Mouse (Mus musculus): ENCODE measurements around the gene Mfsd14a. TPM values are rescaled to one million over a fixed set of nuclear protein-coding genes. Genes with fewer than 3 reads are reported as not detected.
A peak's percentile ranks its signal among the peaks of the same experiment; 100 is the strongest.
"Not testable (repeated sequence)": the region's sequence is repeated elsewhere in the genome, so short reads cannot be mapped to it uniquely, and the experiment has no call there.

Gene Mfsd14a
- total RNA-seq (2022) = 10 to 100 TPM; 55.4 to 62.1 (median 59.8) TPM

DNA sequence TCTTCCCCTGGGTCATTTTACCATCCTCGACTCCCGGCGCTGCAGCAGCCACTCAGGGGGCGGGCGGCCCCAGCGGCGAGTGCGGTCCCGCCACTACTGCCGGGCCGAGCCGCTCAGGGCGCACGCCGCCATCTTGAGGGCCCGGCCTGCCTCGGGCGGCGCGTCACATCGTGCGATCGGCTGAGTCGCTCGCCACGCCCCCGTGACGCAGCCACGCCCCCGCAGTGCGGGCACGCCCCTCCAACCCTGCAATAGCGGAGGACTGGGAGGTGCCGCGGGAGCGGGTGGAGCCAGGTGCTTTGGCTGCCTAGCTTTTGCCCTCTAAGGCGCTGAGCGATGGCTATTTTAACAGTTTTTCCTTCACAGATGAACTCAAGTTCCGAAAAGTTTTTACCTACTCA is at the start of gene Mfsd14a:
TSS of gene Mfsd14a (minus strand) at position 215 of the 401 bp plus-strand sequence.
- DNase-seq (ENCODE audit: low spot score in 2 of 2) = peak; percentile 95 to 96

DNA sequence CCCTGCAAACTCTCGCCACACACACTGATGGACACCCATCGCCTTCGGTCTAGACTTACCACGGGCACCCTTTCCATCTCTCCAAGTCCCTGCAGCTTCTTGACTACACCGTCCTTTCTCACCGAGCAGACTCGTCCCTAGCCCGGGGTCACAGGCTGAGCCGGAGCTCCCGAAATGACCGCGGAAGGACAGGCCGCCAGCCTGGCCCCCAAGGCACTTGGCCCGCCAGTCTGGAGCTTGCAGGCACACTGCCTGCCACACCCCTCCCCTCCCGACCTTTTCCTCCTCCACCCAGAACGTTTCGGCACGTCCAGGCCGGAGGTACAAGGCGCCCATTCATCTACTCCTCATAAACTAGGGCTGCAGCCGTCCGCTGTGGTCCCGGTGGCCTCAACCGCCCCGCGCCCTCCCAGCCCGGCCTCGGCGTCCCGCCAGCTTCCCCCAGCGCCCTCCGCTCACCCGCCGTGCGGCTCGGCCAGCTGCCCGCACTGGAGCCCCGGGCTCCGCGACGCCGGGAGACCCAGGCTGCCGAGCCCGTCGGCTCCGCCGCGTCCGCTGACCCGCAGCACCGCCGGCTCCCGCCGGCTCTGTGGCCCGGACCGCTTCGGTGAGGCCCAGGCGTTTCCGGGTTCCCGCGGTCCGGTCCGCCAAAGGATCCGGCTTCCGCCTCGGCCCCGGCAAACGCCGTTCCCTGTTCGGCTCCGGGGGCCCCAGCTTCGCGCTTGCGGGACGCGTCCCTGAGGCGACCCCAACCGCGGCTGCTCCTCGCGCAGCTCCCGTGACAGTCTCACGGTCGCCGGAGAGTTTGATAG is 49.4 kb upstream of the Mfsd14a start:
- peak; percentile 46 to 73 for DNase-seq (ENCODE audit: low spot score in 2 of 2)

DNA sequence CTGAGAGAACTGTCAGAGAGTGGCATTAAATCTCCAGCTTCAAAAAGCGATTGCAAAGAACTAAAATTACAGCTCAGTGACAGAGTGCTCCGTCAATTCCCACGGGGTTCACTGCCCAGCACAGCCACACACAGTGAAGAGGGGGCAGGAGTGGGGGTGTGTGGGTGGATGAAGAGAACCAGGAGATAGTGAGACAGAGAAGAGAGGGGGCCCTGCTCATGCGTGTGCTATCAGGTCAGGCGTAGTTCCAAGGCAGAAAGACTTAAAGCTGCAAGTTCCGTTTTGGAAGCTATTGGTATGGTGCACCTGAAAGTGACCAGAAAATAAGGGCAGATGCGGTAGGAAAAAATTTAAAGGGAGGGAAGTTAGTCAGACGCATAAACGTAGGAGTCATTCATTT is 48.5 kb upstream of the Mfsd14a start:
- no peak for DNase-seq (ENCODE audit: low spot score in 2 of 2)

DNA sequence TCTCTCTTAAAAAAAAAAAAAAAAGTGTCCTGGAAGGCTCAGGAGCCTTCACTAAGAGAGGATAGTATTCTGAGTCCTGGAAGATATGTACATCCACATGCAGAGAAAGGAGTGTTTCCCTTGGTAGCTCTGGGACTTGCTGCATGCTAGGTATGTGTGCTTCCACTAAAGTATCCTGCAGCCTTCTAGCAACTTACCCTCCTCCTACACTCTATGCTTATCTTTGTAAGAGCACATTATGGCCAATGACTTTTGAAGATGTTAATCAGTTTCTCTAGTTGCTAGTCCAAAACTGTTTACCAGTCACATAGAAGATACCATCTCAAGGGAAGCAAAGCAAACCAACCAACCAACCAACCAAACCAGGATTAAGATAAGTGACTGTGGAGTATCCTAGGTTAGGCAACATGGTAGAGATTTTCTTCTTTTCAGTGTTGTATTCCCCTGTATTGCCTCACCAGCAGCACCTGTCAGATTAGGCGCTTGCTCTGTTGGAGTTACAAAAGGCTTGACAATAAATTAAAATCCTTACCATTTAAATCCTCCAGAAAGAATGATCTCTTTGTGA is 43.2 kb upstream of the Mfsd14a start:
- no peak for DNase-seq (ENCODE audit: low spot score in 2 of 2)

DNA sequence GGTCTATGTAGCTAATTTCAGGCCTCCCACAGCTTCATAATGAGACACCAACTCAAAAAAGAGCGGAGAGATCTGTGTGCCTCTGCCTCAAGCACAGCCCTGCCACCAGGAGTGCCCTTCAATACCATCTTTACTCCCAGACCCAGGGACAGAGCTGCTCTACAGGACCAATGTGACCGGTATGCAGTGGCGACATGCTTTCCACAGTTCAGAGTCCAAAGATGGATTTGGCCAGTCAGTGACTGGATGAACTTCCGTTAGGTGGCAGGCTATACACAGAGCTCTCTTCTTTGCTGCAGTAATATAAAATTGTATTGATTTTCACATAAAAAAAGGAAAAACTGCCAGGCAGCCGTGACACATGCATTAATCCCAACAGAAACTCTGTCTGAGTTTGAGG is 41.4 kb upstream of the Mfsd14a start:
- DNase-seq (ENCODE audit: low spot score in 2 of 2) = no peak

DNA sequence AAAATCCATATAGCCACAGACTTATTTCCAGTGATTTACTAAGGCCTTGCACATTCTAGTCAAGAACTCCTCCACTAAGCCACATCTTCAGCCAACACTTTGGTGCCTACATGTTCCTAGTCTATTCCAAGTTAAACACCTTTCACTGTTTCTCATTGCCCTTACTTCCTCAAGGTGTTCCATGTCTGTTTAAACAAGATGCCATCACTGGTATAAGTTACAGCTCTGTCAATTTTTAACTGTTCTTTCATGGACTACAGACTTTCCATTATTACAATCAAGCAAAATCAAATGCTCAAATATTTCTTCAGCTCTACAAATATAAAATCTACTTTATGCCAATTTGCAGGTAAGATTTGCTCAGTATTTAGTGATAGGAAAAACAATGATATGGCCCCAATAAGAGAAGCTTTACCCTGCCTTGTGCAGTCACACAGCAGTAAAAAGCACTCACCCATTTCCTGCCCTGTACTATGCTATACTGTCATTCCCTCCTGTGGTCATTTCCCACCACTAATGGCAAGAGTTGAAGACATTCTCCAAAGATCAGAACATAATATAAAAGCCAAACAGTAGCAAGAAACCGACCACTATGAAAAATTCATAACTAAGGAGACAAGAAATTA is 40.3 kb upstream of the Mfsd14a start:
- no peak for DNase-seq (ENCODE audit: low spot score in 2 of 2)

DNA sequence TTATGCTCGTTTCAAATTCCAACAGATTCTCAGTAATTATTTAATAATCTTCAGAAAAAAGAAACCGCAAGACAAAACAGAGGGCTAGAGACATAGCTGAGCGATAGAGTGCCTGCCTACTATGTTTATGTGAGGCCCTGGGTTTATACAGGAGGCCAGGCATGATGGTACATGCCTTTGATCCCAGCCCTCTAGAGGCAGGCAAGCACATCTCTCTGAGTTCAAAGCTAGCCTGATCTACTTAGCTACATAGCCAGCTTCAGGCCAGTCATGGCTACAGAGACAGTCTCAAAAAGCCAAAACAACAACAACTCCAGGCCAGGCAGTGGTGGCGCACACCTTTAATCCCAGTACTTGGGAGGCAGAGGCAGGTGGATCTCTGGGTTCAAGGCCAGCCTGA is 39.1 kb upstream of the Mfsd14a start:
- DNase-seq (ENCODE audit: low spot score in 2 of 2) = no peak

DNA sequence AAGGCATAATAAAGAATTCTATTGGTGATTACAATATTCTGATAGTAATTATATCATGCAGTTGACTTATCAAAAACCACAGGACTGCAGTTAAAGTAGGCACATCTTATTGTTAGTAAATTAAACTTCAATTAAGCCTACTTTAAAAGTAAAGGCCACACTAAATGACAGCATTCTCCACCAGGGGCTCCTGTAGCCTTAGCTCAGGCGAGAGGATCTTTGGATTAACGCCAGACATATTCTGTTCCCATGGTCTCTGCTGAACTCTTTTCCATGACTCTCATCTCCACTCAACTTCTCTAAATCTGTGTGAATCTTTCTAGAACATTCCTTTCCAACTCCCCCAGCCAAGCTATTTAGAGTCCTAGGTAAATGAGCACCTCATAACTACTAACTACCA is 36.3 kb upstream of the Mfsd14a start:
- no peak for DNase-seq (ENCODE audit: low spot score in 2 of 2)

DNA sequence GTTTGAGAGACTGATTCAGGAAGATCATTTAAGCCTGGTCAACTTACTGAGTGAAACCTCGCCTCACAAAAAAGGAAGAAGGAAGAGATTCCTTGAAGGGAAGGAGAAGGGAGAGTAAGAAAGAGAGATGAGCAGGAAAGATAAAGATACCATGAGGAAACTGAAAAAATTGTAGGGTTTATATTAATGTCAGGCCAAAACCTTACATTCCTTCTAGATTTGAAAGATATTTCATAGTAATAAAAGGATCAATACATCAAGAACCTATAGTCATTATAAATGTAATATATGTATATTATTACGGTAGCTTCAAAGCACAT is 33.1 kb upstream of the Mfsd14a start:
- no peak for DNase-seq (ENCODE audit: low spot score in 2 of 2)

DNA sequence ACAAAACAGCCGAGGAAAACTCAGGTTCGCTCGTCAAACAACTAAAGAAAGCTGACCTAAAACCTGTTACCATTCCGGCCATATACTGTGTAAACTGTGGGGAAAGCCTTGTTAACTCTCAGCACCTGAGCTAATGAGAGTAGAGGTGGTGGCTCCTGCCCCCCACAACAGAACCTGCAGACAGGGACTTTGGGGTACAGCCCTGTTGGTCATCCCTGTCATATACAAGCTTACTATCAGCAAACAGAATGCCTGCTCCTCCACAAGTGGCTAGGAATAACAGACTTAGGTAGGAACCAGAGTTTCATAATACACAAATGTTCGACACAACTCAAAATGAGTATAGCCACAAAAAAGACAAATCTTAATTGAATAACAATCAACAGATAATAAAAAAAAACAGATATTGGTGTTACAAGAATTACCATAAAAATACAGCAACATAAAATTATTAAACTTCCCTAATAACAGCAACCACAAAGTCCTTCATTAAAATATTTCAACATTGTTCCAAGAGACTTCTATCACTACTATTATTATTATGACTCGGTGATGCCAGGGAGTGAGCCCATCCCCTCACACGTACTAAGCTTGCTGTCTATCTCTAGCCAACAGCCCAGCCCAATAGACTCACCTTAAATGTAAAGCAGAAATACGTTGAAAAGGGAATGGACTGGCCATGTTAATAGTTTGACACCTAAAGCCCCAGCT is 32.6 kb upstream of the Mfsd14a start:
- DNase-seq (ENCODE audit: low spot score in 2 of 2) = no peak

DNA sequence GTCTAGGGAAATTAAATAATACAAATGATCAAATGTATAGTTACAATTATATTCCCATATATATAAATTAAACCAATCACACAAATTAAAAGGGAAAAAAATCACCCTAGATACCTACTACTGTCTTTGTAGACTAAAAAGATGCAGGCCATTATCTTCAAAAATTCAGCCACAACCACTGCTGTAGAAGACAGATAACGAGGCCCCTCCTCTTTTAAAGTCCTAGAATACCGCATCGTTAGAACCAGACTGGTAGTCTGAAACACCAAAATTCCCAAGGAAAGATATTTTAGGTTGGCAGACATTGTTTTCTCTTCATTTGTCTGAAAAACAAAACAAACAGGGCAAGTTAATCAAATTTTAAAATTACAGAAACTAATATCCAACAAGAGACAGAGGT is 31.8 kb upstream of the Mfsd14a start:
- no peak for DNase-seq (ENCODE audit: low spot score in 2 of 2)

DNA sequence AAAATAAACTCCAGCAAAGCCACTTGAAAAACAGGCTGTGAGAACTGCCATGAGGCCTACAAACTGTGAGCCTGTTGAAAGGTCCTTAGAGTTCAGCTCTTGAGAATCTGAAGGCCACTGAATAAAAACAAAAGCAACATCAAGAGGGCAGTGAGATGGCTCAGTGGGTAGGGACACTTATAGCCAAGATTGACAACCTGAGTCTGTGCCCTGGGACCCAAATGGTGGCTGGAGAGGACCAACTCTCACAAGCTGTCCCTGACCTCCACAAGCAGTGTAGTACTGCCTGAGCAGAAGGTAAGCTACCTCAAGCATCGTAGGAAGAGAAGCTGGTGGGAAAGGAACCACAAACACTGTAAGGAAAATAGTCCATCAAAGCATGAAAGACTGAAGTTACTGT is 18.7 kb upstream of the Mfsd14a start, which contains the start of gene Gm43191:
TSS of gene Gm43191 (minus strand) at position 101 of the 400 bp plus-strand sequence.
- DNase-seq (ENCODE audit: low spot score in 2 of 2) = no peak

DNA sequence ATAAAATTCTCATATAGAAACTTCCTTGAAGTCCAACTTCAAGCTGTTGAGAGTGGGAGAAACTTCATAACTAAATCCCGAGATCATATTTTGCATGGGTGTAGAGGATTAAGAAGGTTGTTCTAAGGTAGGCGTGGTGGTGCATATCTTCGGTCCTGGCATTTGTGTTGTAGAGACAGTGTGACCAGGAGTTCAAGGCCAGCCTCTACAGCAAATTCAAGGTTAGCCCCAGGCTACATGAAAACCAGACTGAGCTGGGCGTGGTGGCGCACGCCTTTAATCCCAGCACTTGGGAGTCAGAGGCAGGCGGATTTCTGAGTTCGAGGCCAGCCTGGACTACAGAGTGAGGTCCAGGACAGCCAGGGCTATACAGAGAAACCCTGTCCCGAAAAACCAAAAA is 1.8 kb upstream of the Mfsd14a start:
- DNase-seq (ENCODE audit: low spot score in 2 of 2) = not testable (repeated sequence)

DNA sequence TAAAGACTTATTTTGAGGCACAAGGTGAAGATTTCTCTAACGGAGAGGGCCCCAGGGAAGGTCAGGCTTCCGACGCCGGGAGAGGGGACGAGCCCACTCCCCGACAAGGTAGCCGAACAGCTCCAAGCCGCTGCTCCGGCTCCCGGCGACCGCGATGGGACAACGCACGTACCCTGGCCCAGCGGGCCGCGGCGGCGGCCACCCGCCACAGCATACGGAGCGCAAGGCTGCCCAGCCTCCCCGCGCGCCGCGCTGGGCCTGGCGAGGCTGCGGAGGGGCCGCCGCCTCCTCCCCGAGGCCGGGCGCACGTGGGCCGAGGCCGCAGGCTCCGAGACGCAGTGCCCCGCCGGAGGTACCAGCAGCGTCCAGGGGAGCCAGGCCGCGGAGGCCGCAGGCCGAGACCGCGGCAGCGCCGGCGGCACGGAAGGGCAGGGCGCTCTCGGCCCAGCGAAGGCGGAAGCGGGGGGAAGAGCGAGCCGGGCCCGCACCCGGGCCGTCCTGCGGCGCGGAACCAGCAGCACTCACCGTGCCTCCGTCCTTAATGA is 535 bp downstream of the Mfsd14a start:
- DNase-seq (ENCODE audit: low spot score in 2 of 2) = peak in 1 of 2 experiments; percentile 32

DNA sequence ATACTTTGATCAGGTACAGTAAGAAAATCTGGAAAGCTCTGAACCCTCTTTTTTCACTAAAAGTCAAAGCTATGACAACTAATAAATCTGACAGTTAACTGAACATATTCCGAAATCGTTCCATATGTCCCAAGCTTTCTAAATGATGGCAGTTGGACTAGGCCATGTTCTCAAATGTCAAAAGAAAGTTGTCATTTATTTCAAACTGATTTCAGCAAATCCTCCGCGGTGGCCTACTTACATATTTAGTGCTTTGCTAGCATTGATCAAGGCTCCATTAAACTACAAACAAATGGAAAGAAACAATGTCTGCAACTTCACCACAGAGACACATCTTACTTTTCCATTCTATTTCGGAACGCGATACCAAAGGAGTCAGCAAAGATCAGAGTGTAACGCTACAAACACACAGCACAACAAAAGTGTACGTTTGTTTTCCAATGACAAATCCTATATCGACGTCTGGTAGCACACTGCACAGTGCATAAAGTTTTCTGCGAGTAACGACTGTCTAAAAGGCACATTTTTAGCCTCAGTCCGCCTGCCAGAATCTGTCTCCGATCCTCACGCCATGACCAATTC is 1.1 kb downstream of the Mfsd14a start:
- no peak for DNase-seq (ENCODE audit: low spot score in 2 of 2)

DNA sequence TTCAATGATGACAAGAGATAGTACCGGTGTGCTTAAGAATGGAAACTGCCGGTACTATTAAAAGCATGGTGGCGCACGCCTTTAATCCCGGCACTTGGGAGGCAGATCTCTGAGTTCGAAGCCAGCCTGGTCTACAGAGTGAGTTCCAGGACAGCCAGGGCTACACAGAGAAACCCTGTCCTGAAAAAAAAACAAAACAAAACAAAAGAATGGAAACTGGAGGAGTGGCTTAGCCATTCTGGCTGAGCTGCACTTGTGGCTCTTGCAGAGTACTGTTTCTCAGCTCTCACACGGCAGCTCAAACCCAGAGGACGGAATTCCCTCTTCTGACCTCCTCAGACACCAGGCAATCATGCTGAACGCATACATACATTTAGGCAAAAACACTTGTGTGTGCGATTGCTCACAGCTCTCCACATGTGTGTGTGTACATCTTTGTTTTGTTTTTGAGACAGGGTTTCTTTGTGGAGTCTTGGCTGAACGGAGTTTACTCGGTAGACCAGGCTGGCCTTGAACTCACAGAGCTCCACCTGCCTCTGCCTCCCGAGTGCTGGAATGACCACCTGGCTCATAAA is 2.5 kb downstream of the Mfsd14a start:
- DNase-seq (ENCODE audit: low spot score in 2 of 2) = no peak

DNA sequence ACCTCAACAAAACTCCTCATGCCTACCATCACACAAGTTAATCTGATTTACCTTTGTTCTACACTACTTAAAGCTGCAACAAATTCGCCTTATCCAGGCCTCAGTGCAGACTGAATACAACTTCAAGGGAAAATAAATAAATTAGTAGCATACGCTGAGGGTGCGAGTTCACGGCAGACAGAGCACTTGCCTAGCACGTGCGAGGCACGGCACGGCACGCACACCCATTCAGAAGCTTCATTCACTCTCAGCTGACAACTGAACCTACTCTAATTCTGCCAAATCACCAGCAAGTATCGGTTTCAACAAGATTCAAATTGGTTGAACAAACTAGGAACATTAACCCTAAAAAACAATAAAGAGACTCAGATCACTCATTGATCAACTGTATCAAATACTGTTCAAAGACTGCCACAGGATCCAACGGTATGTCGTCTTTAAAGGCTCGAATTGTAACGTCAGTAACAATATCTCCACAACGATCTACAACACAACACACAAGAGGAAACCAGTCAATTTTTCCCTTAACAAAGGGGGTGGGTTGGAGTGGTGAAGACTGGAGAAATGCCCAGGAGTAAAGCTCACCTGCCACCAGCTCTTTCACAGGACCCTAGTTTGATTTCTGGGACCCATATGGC is 3.4 kb downstream of the Mfsd14a start:
- DNase-seq (ENCODE audit: low spot score in 2 of 2) = no peak

DNA sequence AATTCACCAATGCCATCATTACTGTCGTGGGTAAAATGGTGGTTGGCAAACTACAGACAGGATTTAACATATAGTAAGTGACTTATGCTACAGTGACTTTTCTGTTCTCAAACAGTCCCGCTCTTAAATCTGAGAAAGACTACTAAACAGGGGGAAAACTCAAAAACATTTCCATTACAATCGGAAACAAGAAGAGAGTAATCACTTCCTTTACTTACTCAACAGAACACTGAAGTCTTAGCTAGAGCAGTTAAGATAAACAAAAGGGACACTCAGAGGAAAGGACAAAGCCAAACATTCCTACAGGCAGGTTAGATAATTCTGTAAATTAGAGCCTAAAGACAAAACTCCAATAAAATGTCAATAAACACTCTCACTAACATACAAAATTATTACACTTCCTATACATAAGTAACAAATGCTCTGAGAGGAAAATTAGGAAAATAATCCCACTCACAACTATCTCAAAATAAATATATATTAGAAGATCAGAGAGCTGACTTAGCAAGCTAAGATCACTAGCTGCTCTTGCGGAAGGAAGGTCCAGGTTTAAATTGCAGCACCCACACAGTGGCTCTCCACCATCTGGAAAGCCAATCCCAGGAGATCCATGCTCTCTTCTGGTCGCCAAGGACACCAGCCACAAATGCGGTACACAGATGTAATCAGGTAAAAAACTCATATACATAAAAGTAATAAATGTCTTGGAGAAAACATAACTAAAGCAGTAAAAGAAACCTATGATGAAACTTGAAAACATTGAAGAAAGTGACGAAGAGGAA is 6.1 kb downstream of the Mfsd14a start:
- no peak for DNase-seq (ENCODE audit: low spot score in 2 of 2)

DNA sequence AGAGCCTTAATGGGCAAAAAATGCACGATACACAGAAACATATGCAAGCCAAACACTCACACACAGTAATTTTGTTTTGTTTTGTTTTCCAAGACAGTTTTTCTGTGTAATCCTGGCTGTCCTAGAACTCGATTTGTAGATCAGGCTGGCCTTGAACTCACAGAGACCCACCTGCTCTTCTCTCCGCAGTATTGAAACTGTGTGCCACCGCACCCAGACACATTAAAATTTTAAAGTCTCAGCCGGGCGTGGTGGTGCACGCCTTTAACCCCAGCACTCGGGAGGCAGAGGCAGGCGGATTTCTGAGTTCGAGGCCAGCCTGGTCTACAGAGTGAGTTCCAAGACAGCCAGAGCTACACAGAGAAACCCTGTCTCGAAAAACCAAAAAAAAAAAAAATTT is 8.4 kb downstream of the Mfsd14a start:
- not testable (repeated sequence) for DNase-seq (ENCODE audit: low spot score in 2 of 2)

Measured in layer of hippocampus, adult 8-10 months (tissue).